Mouse (Mus musculus): ENCODE data around the gene Psrc1.

Psrc1 gene

DNA sequence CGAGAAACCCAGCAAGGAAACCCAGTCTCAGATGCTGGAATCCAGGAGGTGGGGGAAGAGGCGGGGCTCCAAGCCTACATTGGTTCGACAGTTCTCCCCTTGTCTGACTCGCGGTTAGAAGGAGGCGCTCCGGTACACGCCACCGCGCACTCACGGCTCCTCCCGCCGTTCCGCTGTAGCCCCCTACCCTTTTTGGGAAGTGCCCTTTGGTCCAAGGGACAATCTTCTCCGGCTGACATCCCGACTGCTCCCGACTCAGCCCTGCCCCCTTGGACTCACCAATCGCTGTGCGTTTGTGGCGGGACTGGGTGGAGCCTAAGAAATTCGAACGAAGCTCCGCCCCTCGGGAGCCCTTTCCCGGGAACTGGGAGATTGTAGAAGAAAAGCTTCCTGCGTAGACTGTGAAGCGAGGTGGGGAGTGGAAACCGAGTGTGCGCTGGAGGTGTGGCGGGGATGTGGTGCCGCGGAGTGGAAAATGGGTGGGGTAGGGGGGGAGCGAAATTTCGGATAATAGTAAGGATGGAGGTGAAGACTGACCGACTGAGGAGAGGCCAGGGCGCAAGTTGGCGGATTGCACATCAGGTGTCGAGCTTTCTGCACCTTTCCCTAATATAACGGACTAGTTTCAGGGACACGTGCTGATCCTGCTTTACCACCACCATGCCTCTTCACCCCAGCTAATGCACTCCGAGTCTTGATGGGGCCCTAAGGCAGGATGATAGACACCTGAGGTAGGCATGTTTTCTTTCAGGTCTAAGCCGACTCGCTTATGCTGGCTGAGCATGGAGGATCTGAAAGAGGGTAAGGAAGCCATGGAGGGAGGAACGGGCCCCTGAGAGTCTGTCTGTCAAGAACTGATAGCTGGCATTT, at the start of gene Psrc1:
Gene Psrc1 (plus strand): TSS at position 355 of the 870 bp plus-strand sequence.
- peak; percentile 90 for DNase-seq (ENCODE audit: low read depth, low spot score)

GRCm38 (mm10) chr3:108336878-108337277, 46.8 kb upstream of the Psrc1 start:
- no peak for DNase-seq (ENCODE audit: low read depth, low spot score)

GRCm38 (mm10) chr3:108341040-108341439, 42.6 kb upstream of the Psrc1 start:
- DNase-seq (ENCODE audit: low read depth, low spot score): no peak

- DNase-seq (ENCODE audit: low read depth, low spot score): no peak
Observed at GRCm38 (mm10) chr3:108342185-108342584, 41.5 kb upstream of the Psrc1 start.

DNA sequence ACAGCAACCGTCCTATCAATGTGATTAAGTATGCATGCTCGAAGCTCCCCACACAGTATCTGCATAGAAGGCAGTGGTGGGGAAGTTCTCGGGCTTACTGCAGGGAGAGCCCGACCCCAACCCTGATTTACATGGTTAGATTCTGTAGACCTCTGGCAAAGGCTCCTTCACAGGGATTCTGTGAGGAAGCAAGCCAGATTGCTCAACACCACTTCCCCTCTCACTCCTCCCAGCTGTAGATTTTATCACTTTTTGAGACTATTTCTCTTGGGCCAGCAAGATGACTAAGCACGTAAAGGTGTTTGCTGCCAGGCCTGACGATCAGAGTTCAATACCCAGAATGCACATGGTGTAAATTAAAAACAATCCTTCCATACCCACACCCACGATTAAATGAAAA, 37.8 kb upstream of the Psrc1 start:
- DNase-seq (ENCODE audit: low read depth, low spot score): no peak

DNA sequence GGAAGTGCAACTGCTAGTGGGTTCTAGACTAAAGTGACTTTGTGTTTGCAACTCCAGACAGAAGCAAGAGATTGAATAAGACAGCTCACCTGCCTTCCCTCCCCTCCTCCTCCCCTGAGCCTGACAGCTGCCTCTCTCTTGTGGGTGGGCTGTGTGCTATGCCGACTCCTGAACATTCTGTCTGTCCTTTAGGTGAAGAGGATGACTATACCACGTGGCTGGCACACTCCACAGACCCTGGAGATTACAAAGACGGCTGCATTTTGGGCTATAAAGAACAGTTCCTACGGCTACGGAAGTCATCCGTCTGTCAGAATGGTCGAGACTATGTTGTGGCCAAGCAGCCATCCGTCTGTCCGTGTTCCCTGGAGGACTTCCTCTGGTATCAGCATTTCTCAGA, 35.3 kb upstream of the Psrc1 start:
- no peak for DNase-seq (ENCODE audit: low read depth, low spot score)

DNA sequence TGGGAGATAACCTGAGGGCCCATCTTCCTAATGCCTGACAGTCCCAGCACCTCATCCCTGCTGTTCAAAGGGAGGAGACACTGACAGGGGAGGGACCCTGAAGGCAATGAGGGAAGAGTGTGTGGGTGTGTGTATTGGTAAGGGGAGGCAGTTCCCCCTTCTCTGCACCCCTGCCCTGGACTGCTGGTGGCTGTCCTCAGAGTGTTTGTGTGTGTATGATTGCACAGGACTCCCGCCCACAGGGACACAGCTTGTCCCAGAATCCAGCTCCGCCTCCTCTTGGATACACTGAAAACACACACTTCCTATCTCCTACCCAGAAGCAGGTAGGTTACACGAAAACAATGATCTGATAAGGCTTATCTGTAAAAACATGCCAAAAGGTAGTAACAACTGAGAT, 28.4 kb upstream of the Psrc1 start:
- DNase-seq (ENCODE audit: low read depth, low spot score): no peak

- DNase-seq (ENCODE audit: low read depth, low spot score): no peak
Observed at GRCm38 (mm10) chr3:108357051-108357450, 26.6 kb upstream of the Psrc1 start.

DNA sequence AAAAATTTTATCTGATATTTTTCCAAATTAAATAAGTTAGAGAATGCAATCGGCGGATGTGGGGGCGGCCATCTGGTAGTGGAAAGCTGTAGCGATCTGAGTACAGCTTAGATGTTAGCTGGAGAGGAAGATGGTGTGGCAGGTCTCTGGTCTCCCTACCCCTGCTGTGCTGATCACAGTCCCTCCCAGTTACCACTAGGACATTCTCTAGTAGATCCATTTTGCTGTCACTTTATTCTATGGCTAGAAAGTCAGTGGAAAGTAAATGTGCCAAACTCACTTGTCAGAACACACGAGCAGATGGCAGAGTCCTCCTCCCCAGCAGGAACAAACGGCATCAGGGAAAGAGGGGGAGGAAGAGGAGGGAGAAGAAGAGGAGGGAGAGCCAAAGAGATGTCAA, 25.2 kb upstream of the Psrc1 start:
- no peak for DNase-seq (ENCODE audit: low read depth, low spot score)

GRCm38 (mm10) chr3:108360894-108361293, 22.7 kb upstream of the Psrc1 start:
- DNase-seq (ENCODE audit: low read depth, low spot score): peak; percentile 66

DNA sequence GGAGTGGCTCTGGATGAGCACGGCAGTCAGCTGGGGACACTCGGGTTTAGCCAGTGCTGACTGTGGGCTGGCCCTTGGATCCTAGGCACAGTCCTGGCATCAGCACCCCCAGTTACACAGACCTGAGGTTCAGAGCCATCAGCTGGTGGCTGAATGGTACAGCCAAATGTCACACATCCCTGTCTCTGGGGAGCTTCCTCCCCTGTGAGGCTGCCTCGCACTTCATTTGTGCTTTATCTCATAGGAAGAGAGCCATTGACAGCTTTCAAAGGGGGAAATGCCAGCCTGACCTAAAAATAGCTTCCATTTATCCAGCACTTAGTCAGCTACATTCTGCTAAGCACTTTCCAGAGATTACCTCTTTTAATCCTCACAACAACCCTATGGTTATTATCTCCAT, 20.0 kb upstream of the Psrc1 start:
- no peak for DNase-seq (ENCODE audit: low read depth, low spot score)

DNA sequence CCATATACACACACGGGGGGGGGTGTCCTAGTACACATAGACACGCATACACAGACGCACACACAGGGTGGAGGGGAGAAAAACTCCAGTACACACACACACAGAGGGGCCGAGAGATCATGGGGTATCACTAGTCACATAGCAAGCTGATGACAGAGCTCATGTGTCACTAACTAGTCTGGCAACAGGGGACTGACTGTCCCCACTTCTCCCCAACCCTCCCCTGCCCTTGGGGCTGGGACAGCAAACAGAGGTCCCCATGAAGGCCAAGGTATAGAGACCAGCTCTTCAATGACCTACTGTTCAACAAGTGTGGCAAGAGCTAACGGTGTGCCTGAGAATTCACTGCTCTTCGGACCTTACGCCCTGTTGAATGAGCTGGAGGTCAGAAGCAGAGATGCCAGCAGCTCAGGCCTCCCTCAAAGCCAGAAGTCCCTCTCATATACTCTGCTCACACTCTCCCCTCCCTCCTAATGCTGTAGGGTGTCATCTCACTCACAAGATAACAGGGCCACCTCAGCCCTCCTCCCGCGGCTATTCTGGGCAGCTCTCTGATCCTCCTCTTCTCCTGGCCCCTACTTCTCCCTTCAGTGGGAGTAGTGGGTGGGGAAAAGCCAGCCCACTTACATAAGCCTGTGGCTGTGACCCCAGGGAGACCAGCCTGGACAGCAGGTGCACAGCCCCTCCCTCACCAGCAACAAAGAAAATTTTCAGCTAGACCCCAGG, 19.2 kb upstream of the Psrc1 start, which contains the start of gene Mybphl:
Gene Mybphl (plus strand): TSS at position 642 of the 726 bp plus-strand sequence.
- DNase-seq (ENCODE audit: low read depth, low spot score): no peak

GRCm38 (mm10) chr3:108367173-108367572, 16.5 kb upstream of the Psrc1 start:
- no peak for DNase-seq (ENCODE audit: low read depth, low spot score)

DNA sequence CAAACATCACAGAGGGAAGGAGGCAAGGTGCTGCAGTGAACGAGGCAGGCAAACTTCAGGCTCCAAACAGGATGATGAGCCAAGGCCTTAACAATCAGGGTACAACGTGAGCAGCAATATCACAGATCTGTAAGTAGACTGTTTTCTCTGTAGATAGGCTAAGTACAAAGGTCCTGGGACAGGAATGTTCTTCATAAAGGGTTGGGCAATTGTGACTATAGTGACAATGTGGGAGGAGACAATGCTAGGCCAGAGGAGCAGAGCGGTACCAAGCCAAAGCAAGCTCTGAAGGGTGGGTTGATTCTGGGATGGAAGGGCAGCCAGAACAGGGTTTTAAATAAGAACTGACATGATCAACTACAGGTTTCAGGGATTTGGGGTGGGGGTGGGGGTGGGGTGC, 15.8 kb upstream of the Psrc1 start:
- DNase-seq (ENCODE audit: low read depth, low spot score): no peak

- no peak for DNase-seq (ENCODE audit: low read depth, low spot score)
Observed at GRCm38 (mm10) chr3:108368721-108369120, 14.9 kb upstream of the Psrc1 start.

GRCm38 (mm10) chr3:108372274-108372673, 11.4 kb upstream of the Psrc1 start:
- DNase-seq (ENCODE audit: low read depth, low spot score): no peak

DNA sequence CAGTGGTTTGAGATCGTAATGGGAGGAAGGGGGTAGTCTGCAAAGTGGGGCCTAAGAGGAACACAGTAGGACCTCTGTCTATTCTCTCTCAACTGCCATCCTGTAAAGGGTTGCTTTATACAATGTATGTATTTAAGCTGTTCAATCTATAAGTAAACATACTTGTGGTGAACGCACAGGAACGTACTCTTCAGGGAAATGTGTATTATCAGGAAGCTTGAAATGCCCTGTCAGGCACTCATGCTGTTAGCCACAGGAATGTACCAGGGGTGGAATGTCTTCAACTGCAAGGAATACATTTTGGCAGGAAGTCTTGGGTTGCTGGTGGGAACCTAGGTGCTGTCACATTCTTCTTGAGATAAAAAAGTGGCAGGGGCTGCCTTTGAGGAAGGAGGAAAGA, 10.9 kb upstream of the Psrc1 start:
- no peak for DNase-seq (ENCODE audit: low read depth, low spot score)

DNA sequence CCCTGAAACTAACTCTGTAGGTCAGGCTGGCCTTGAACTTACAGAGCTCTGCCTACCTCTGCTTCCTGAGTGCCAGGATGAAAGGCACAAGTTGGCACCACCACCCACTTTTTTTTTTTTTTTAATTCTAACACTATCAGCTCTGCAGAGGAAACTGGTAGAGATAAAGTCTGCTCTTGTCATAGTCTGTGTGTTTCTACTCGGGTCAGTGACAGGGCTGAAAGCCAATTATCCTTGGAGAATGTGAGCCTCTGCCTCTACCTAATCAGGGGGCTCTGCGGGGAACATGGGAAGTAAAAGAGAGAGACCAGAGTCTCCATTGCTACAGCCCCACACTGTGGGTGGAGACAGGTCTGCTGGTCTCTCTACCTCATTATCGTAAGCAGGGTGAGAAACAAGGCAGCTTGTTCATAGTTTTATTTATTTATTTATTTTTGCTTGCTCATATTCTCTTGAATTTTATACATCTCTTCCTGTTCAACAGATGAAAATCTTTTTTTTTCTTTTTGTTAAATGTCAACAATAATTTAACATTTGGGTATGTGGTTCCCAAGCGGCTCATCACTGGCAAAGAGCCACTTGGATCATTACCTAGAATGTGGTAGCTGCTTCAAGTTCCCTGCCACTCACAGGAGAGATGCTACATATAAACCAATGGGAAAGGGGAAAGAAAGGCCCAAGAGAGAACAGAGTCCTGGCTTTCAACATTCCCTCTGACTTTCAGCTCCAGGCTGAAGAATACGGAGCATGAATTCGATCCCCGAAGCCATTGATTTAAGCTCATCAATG, 4.6 kb upstream of the Psrc1 start:
- no peak for DNase-seq (ENCODE audit: low read depth, low spot score)

DNA sequence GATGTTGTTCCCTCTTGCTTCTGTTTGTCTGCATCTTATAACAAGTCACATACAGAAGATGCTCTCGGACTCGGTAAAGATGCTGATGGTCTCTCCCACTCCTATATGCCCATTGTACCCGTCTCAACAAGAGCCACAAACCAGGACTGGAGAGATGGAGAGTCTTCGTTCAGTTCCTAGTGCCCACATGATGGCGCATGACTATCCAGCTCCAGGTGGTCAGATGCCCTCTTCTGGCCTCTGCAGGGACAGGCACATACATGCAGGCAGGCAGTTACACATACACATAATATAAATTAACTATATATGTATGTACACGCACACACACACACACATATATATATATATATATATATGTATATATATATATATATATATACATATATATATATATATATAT, 2.9 kb upstream of the Psrc1 start:
- DNase-seq (ENCODE audit: low read depth, low spot score): no peak

- DNase-seq (ENCODE audit: low read depth, low spot score): no peak
Observed at GRCm38 (mm10) chr3:108381945-108382875, 1.4 kb upstream of the Psrc1 start.

- DNase-seq (ENCODE audit: low read depth, low spot score): no peak
Observed at GRCm38 (mm10) chr3:108384425-108384824, 786 bp downstream of the Psrc1 start.
